Mouse (Mus musculus) lung, postnatal 14 days (tissue): ENCODE data around the gene Cldn16.
"Not testable (repeated sequence)": the region's sequence is repeated elsewhere in the genome, so short reads cannot be mapped to it uniquely, and the experiment has no call there.

Experiments
- DNase-seq: peaks from one replicate; pipeline ENCODE4 v3.0.0; 2021

Gene Cldn16

GRCm38 (mm10) chr16:26462835-26463234 lies at the start of gene Cldn16:
Gene Cldn16, plus strand, starts transcription at chr16:26463135.
- DNase-seq, result no peak

GRCm38 (mm10) chr16:26418616-26419015 lies 44.3 kb upstream of the Cldn16 start:
- no peak for DNase-seq

GRCm38 (mm10) chr16:26422078-26422477 lies 40.9 kb upstream of the Cldn16 start:
- no peak for DNase-seq

GRCm38 (mm10) chr16:26430246-26430645 lies 32.7 kb upstream of the Cldn16 start:
- DNase-seq, result no peak

GRCm38 (mm10) chr16:26433486-26433885 lies 29.4 kb upstream of the Cldn16 start:
- DNase-seq, result no peak

GRCm38 (mm10) chr16:26440031-26440430 lies 22.9 kb upstream of the Cldn16 start:
- DNase-seq, result no peak

DNA sequence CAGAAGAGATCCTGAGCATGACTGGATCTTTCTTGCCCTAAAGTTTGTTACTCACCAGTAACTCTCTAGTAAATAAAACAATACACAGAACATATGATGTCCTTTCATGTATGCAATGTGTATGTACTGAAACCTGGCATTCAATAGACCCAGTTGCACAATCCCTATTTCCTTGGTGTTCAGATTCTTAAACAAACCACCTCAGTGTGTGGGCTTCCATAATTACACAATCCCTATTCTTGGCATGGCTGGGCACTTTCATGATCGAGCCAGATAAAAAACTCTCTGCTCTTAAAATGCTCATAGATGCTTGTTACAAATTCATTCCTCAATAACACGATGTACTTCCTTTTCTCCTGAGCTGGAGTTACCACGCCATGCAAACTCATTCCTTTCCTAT lies 21.8 kb upstream of the Cldn16 start:
- DNase-seq, result no peak

- DNase-seq, result no peak
Measured at GRCm38 (mm10) chr16:26444843-26445242, 18.1 kb upstream of the Cldn16 start.

- DNase-seq, result peak; percentile 1
Measured at GRCm38 (mm10) chr16:26447594-26447993, 15.3 kb upstream of the Cldn16 start.

- DNase-seq, result no peak
Measured at GRCm38 (mm10) chr16:26454163-26454562, 8.8 kb upstream of the Cldn16 start.

GRCm38 (mm10) chr16:26456182-26456581 lies 6.8 kb upstream of the Cldn16 start:
- no peak for DNase-seq

DNA sequence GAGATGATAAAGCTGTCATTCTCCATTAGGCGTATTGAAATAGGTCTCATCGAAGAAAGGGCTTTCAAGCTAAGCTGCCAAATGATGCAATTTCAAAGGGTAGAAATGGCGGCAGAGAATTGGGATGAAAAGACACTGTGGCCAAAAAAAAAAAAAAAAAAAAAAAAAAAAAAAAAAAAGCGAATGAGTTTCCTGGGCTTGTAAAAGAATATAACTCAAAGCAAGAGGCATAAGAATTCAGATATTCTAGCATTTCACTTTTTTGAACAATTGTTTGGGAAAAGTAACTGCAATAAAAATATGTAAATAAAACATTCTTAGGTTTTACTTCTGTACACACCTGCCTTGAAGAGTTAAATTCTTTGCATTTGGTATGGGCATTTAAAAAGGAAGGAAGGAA lies 3.6 kb downstream of the Cldn16 start:
- no peak for DNase-seq

- no peak for DNase-seq
Measured at GRCm38 (mm10) chr16:26471254-26471653, 8.3 kb downstream of the Cldn16 start.

- peak; percentile 36 for DNase-seq
Measured at GRCm38 (mm10) chr16:26495721-26496120, 32.8 kb downstream of the Cldn16 start.

GRCm38 (mm10) chr16:26499705-26500104 lies 36.8 kb downstream of the Cldn16 start:
- not testable (repeated sequence) for DNase-seq

DNA sequence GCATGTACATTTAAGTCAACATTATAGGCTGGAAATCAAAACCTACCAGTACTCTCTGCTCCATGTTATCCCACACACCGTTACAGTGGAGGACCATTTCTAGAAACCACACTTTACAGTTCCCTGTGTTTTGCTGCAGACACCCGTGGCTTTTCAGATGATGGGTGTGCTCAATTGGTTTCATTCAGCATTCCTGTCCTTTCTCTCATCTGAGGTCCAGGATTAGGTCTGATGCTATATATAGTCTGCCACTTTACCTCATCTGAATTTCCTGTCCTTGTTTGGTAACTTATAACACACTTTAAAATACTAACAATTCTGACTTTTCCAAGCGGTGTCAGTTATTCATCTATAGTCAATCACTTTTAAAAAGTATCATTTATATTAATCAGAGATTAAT lies 37.8 kb downstream of the Cldn16 start:
- DNase-seq, result no peak

DNA sequence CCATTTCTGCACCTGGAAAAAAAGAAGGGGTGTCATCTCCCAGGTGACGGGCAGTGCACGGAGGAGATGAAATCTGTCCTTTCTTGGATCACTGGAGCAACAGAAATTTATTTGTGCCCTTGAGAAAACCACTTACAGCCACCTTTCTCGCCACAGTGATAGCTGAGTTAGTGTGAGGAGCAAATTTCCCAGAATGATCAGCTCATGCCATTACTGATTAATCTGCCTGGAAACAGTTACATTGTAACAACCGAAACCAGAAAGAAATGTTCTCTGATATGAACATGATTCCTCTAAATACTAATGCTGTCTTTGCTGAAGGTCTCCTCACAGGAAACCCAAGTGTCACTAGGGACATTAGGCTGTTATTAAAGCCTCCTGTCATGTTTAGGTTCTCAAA lies 42.0 kb downstream of the Cldn16 start:
- no peak for DNase-seq

- peak; percentile 32 for DNase-seq
Measured at GRCm38 (mm10) chr16:26519596-26519995, 56.7 kb downstream of the Cldn16 start.

DNA sequence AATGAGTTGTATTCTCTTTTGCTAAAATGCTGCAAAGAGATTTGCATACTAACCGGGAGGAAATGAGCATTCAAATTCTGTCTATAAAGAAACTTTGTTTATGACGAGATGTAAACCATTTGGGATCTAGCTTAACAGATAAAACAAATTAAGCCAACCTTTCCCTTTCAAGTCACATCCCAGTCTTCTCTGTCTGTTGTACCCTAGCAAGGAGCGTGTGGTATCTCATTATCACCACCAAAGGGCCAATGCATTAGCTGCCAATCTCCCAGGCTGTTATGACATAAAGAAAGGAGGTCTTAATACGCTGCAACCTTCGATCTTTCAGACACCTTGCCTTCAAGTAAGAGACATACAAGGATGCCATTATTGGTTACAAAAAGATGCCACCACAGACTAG lies 62.9 kb downstream of the Cldn16 start:
- DNase-seq, result no peak

- DNase-seq, result no peak
Measured at GRCm38 (mm10) chr16:26526669-26527068, 63.7 kb downstream of the Cldn16 start, which contains the start of gene Tmem207. Gene Tmem207, minus strand, starts transcription at chr16:26526769.

- peak; percentile 2 for DNase-seq
Measured at GRCm38 (mm10) chr16:26527931-26528666, 65.2 kb downstream of the Cldn16 start.

DNA sequence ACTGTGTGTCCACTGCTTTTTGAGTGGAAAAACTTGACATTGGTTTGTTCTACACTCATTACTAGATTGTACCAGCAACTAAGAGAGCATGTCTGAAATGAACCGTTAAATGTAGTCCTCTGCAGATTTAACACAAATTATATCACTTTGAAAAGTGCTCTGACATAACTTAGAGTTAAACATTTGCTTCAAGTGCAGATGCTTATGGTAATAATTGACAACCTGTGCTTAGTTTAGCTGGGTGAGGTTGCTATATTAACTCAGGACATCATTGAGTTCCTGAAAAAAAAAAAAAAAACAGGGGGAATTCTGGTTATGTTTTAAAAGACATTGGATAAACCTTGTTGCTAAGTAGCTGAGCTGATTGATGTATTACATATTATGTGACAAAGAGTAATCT lies 67.5 kb downstream of the Cldn16 start:
- DNase-seq, result no peak

GRCm38 (mm10) chr16:26532287-26532686 lies 69.4 kb downstream of the Cldn16 start:
- no peak for DNase-seq
